8 mouse cellular contexts compared by ENCODE assay signal in genomic region chr9:106789363-106789762, GRCm38 (mm10). TPM values are rescaled to one million over a fixed set of nuclear protein-coding genes. Genes with fewer than 3 reads are reported as not detected.
DNase-seq lines count a peak whose midpoint lies in the region; ATAC-seq and TF ChIP-seq lines count a peak whose summit lies in the region.

No protein-coding gene starts in this region.

- peak overlapping the region; percentile 99 for H3K9ac ChIP-seq in heart, embryonic 15.5 days

- no peaks in the 10 kb centered on the region for H3K36me3 ChIP-seq in E14TG2a.4 (ENCODE audit: insufficient read depth, low read length)
- H3K36me3 ChIP-seq in heart, embryonic 15.5 days = no peaks in the 10 kb centered on the region
- H3K36me3 ChIP-seq in macrophage (ENCODE audit: inconsistent target) = no peaks in the 10 kb centered on the region

- peaks cover 7% of the 10 kb centered on the region for H3K27me3 ChIP-seq in E14TG2a.4 (ENCODE audit: insufficient read depth, low read length)
- H3K27me3 ChIP-seq in heart, embryonic 15.5 days = no peaks in the 10 kb centered on the region

- peaks cover 36% of the 10 kb centered on the region for H3K4me1 ChIP-seq in E14TG2a.4 (replicated peaks; ENCODE audit: low read depth, low read length)
- peaks cover 15% of the 10 kb centered on the region for H3K4me1 ChIP-seq in heart, embryonic 15.5 days (replicated peaks)

- WGBS in heart, embryonic 15.5 days = 10% methylated on average over 10 of the region's 10 CpGs
- 11% methylated on average over 10 of the region's 10 CpGs for WGBS in macrophage (ENCODE audit: missing documents)

- no peak for ATAC-seq in heart, embryonic 15.5 days (replicated peaks; ENCODE audit: insufficient number of reproducible peaks, insufficient read depth, low FRiP score, low read depth)

- H3K79me2 ChIP-seq in macrophage (ENCODE audit: inconsistent target) = peaks cover 43% of the 10 kb centered on the region

- no peak for TF ChIP-seq CTCF in E14TG2a.4 (conservative IDR thresholded peaks at IDR 0.05; ENCODE audit: low read length)

- H3K4me3 ChIP-seq in E14TG2a.4 (replicated peaks; ENCODE audit: low read length) = peak overlapping the region; percentile 97
- peak overlapping the region; percentile 85 for H3K4me3 ChIP-seq in heart, embryonic 15.5 days
- peak overlapping the region; percentile 81 for H3K4me3 ChIP-seq in macrophage (ENCODE audit: inconsistent target)

- H3K27ac ChIP-seq in heart, embryonic 15.5 days = peak overlapping the region; percentile 93
- H3K27ac ChIP-seq in macrophage = no peak overlapping the region

- peak overlapping the region; percentile 84 for H3K4me2 ChIP-seq in heart, embryonic 15.5 days

- DNase-seq in embryo, embryonic 10 days (ENCODE audit: low spot score) = peak; percentile 6
- DNase-seq in embryo, embryonic 11 days = no peak
- no peak for DNase-seq in right cerebral cortex, postnatal 10 days (ENCODE audit: low spot score in 2 of 2)
- DNase-seq in right cerebral cortex, postnatal 36 days (ENCODE audit: low spot score in 2 of 2) = no peak
- DNase-seq in right cerebral cortex, postnatal 4 days = no peak

- H3K9me3 ChIP-seq in E14TG2a.4 (ENCODE audit: low read length) = no peaks in the 10 kb centered on the region
- no peaks in the 10 kb centered on the region for H3K9me3 ChIP-seq in heart, embryonic 15.5 days (replicated peaks)

RNA-seq across cellular contexts. Expression of gene Rad54l2, which starts 0.4 kb away (rescaled TPM):
- polyA plus RNA-seq in heart, embryonic 15.5 days (2015; fragmentation: Nextera tagmentation; extraction: Ambion mirVana) = 3.4 and 4.9 TPM in 2 replicates
- 10 to 100 TPM; 24.0 to 58.3 (median 38.7) TPM for total RNA-seq in macrophage (2018; cell fraction: chromatin; rRNA removed)
- total RNA-seq in macrophage (2018; cell fraction: cytosol; rRNA removed) = 10 to 100 TPM in 22 of 26 experiments, 1 to 10 TPM in 4; 9.6 to 13.6 (median 12.4) TPM
- 10 to 100 TPM; 15.1 to 33.3 (median 23.9) TPM for total RNA-seq in macrophage (2018; cell fraction: nucleus; rRNA removed)
- 6.4 to 8.3 TPM (median 7.9 TPM) in 3 replicates for polyA plus RNA-seq in macrophage (2018)

RNA-seq across cellular contexts. Expression of gene Dcaf1, which starts 32.3 kb away (rescaled TPM):
- polyA plus RNA-seq in heart, embryonic 15.5 days (2015; fragmentation: Nextera tagmentation; extraction: Ambion mirVana) = 14.1 and 18.1 TPM in 2 replicates
- 10 to 100 TPM; 10.9 to 34.7 (median 20.3) TPM for total RNA-seq in macrophage (2018; cell fraction: chromatin; rRNA removed)
- 10 to 100 TPM in 9 of 26 experiments, 1 to 10 TPM in 17; 4.8 to 12.2 (median 9.2) TPM for total RNA-seq in macrophage (2018; cell fraction: cytosol; rRNA removed)
- 10 to 100 TPM in 21 of 26 experiments, 1 to 10 TPM in 5; 8.3 to 36.5 (median 16.5) TPM for total RNA-seq in macrophage (2018; cell fraction: nucleus; rRNA removed)
- polyA plus RNA-seq in macrophage (2018) = 5.4 to 7.9 TPM (median 7.7 TPM) in 3 replicates
